Mouse (Mus musculus): ENCODE data around the gene Rtn4rl1. TPM values are rescaled to one million over a fixed set of nuclear protein-coding genes. Genes with fewer than 3 reads are reported as not detected.

Rtn4rl1 gene
- total RNA-seq, 1 experiment from 2014 or later = 0.47 TPM

GRCm38 (mm10) chr11:75308650-75309049, 115.1 kb downstream of the Rtn4rl1 start:
- no peak for ATAC-seq (ENCODE audit: extremely low read depth, insufficient number of reproducible peaks, low FRiP score, poor library complexity, severe bottlenecking)

- no peak for ATAC-seq (ENCODE audit: extremely low read depth, insufficient number of reproducible peaks, low FRiP score, poor library complexity, severe bottlenecking)
Measured at GRCm38 (mm10) chr11:75310813-75311212, 117.2 kb downstream of the Rtn4rl1 start.

- ATAC-seq (ENCODE audit: extremely low read depth, insufficient number of reproducible peaks, low FRiP score, poor library complexity, severe bottlenecking) = no peak
Measured at GRCm38 (mm10) chr11:75311751-75312150, 118.2 kb downstream of the Rtn4rl1 start.

- no peak for ATAC-seq (ENCODE audit: extremely low read depth, insufficient number of reproducible peaks, low FRiP score, poor library complexity, severe bottlenecking)
Measured at GRCm38 (mm10) chr11:75313834-75314233, 120.3 kb downstream of the Rtn4rl1 start.

Other genes with a start within 250 kb of the Rtn4rl1 start
- gene Hic1, start 24.3 kb upstream of the Rtn4rl1 start, total RNA-seq (2017) = 0.35 and 0.61 TPM in 2 replicates
- 8.2 and 13.4 TPM in 2 replicates for gene Ovca2, start 14.9 kb upstream of the Rtn4rl1 start, total RNA-seq (2017)
- gene Dph1, start 2.5 kb upstream of the Rtn4rl1 start, total RNA-seq (2017) = 3.4 and 6.6 TPM in 2 replicates
- 77.9 and 81.3 TPM in 2 replicates for gene Rpa1, start 154.5 kb downstream of the Rtn4rl1 start, total RNA-seq (2017)
- 13.8 and 14.0 TPM in 2 replicates for gene Smyd4, start 154.7 kb downstream of the Rtn4rl1 start, total RNA-seq (2017)
- gene Serpinf1, start 228.9 kb downstream of the Rtn4rl1 start, total RNA-seq (2017) = not detected in 2 replicates
- gene Serpinf2, start 245.8 kb downstream of the Rtn4rl1 start, total RNA-seq (2017) = 0.47 and 1.2 TPM in 2 replicates

Data from neutrophil, adult 5-6 weeks (primary cell).